Mouse (Mus musculus) olfactory bulb, adult 2 months (tissue): Measurements from ENCODE around the gene Aste1.
A peak's percentile ranks its signal among the peaks of the same experiment; 100 is the strongest.

Experiments used
- CTCF ChIP-seq: fragments of 200-500 bp; IDR thresholded peaks from 2 replicates; pipeline ENCODE4 v1.5.1; 2012; ENCODE audit warnings: low read depth, mild to moderate bottlenecking, low read length, moderate library complexity; ENCODE audit not compliant: insufficient read depth
- POLR2A ChIP-seq: fragments of 200-500 bp; IDR thresholded peaks from 2 replicates; pipeline ENCODE4 v1.6.1; 2012; ENCODE audit warnings: mild to moderate bottlenecking, low read depth, low read length, moderate library complexity; ENCODE audit not compliant: insufficient read depth

- TF ChIP-seq CTCF (no peak), POLR2A (0 out of 2 replicates have a peak, but pooled peaks have one; percentile 27)
Measured at GRCm38 (mm10) chr9:105395218-105395627, at the start of gene Aste1, which contains the start of gene Nek11.
